Comparison of ENCODE assay signal across 13 mouse cellular contexts in the genomic region with DNA sequence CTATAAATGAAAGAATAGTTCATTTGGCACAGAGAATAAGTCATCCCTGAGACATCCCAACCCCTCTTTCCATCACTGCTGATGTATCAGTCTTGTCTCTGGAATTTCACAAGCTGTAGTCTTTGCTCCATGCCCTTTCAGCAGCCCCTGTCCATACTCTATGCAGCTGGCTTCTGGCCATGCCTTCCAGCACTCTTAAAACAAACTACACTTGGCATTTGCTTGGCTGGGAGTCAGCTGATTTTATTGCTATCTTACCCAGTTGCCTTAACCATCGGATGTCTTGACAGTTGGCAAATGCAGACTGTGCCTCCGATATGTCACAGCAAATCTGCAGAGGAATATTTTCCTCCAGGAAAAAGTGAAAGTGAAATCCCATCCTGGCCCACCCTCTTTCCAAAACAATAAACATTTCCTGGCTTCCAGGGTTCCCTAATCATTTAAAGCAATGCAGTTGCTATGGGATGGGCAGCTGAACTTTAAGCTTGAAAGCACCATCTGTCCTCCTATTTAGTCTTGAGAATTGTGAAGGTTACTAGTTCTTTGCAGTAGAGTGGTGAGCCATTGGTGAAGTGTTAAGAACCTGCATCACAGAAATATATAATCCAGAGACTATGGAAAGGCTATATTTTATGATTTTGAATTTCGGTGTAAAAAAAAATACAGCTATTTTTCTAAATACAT.
DNase-seq lines count a peak whose midpoint lies in the region; ATAC-seq lines count a peak whose summit lies in the region.
"Had no signal": no experiment of that assay in that cellular context is flagged by ENCODE, and none has a peak within 500 bp of the region (broad histone marks: within the 10 kb centered on the region; RNA-seq: fewer than 3 reads in every experiment).

No protein-coding gene starts in this region.

- no peaks in the 10 kb centered on the region for H3K9me3 ChIP-seq in heart, embryonic 13.5 days

- no peak overlapping the region for H3K9ac ChIP-seq in heart, embryonic 13.5 days

- peak overlapping the region; percentile 53 for H3K27ac ChIP-seq in heart, embryonic 13.5 days (replicated peaks)
- H3K27ac ChIP-seq: left cerebral cortex, adult 2 months had no signal

- H3K4me3 ChIP-seq in heart, embryonic 13.5 days, result peak overlapping the region; percentile 33
- H3K4me3 ChIP-seq: left cerebral cortex, adult 2 months had no signal

- 41% methylated on average over 3 of the region's 3 CpGs for WGBS in heart, embryonic 13.5 days

- H3K4me2 ChIP-seq in heart, embryonic 13.5 days, result peak overlapping the region; percentile 51

- peaks cover 14% of the 10 kb centered on the region for H3K4me1 ChIP-seq in heart, embryonic 13.5 days

- no peaks in the 10 kb centered on the region for H3K36me3 ChIP-seq in heart, embryonic 13.5 days

- H3K27me3 ChIP-seq in heart, embryonic 13.5 days (replicated peaks), result no peaks in the 10 kb centered on the region

- DNase-seq in adrenal gland, postnatal 10 days, result peak; percentile 14
- DNase-seq in adrenal gland, adult 8-10 months, result no peak
- DNase-seq in heart, adult 11 months, result no peak
- peak; percentile 12 to 18 for DNase-seq in left cerebral cortex, postnatal 25 days (ENCODE audit: low spot score in 2 of 2)
- no peak for DNase-seq in left cerebral cortex, adult 11 months (ENCODE audit: low spot score)
- peak; percentile 4 for DNase-seq in NIH3T3 (ENCODE audit: low read depth)
- DNase-seq: adrenal gland, adult 2 months; lung, postnatal 36 days; right cerebral cortex, adult 18-20 months had no signal

- intact Hi-C loops in left cerebral cortex, postnatal 25 days (cut with DNase I), result no loop called here

- ATAC-seq in heart, embryonic 13.5 days (ENCODE audit: extremely low read depth, insufficient number of reproducible peaks, low FRiP score, low TSS enrichment), result no peak
- ATAC-seq in CD4-positive, CD25-positive, alpha-beta regulatory T cell, adult 4 months, result no peak
- ATAC-seq: inflammation-experienced regulatory T-cells, adult 6 months had no signal

Comparison
In these comparisons a context has a peak if more than half of its experiments do, and no peak if none do; other contexts are left out.
1. DNase-seq: peak in adrenal gland, postnatal 10 days (single experiment), left cerebral cortex, postnatal 25 days (2 of 2) and NIH3T3 (single experiment); none in adrenal gland, adult 8-10 months (single experiment), heart, adult 11 months (single experiment) and left cerebral cortex, adult 11 months (single experiment).